Mouse (Mus musculus): ENCODE data around the gene Gpd2. TPM values are rescaled to one million over a fixed set of nuclear protein-coding genes. Genes with fewer than 3 reads are reported as not detected.

The Gpd2 gene
- polyA plus RNA-seq, 1 experiment from 2014 or later, result 17.0 TPM

- Histone ChIP-seq H3K4me1 (replicated peaks) (no peaks in the 10 kb centered on the region), H3K27me3 (no peaks in the 10 kb centered on the region), H3K27ac (no peak overlapping the region), H3K4me3 (replicated peaks) (no peak overlapping the region), H3K9ac (replicated peaks) (no peak overlapping the region), H3K9me3 (no peaks in the 10 kb centered on the region), H3K4me2 (no peak overlapping the region), H3K36me3 (no peaks in the 10 kb centered on the region)
- ATAC-seq (ENCODE audit: insufficient number of reproducible peaks, insufficient read depth, low FRiP score, low TSS enrichment, low read depth), result no peak
- WGBS, result 86% methylated on average over 13 of the region's 13 CpGs
These were observed 14.3 kb downstream of the Gpd2 start for GRCm38 (mm10) chr2:57251636-57252317.

- ATAC-seq (ENCODE audit: insufficient number of reproducible peaks, insufficient read depth, low FRiP score, low TSS enrichment, low read depth), result no peak
- H3K36me3 ChIP-seq, result no peaks in the 10 kb centered on the region
- no peak overlapping the region for H3K27ac ChIP-seq
- H3K9me3 ChIP-seq, result no peaks in the 10 kb centered on the region
- 86% methylated on average over 10 of the region's 10 CpGs for WGBS
- H3K27me3 ChIP-seq, result no peaks in the 10 kb centered on the region
- no peak overlapping the region for H3K4me2 ChIP-seq
- H3K4me3 ChIP-seq (replicated peaks), result no peak overlapping the region
- H3K4me1 ChIP-seq (replicated peaks), result no peaks in the 10 kb centered on the region
- H3K9ac ChIP-seq (replicated peaks), result no peak overlapping the region
These were observed 15.3 kb downstream of the Gpd2 start for GRCm38 (mm10) chr2:57252542-57253301.

- H3K27me3 ChIP-seq, result no peaks in the 10 kb centered on the region
- H3K4me1 ChIP-seq (replicated peaks), result no peaks in the 10 kb centered on the region
- ATAC-seq (ENCODE audit: insufficient number of reproducible peaks, insufficient read depth, low FRiP score, low TSS enrichment, low read depth), result no peak
- no peak overlapping the region for H3K27ac ChIP-seq
- 93% methylated on average over 4 of the region's 4 CpGs for WGBS
- H3K36me3 ChIP-seq, result no peaks in the 10 kb centered on the region
- H3K9ac ChIP-seq (replicated peaks), result no peak overlapping the region
- no peaks in the 10 kb centered on the region for H3K9me3 ChIP-seq
- H3K4me2 ChIP-seq, result no peak overlapping the region
- H3K4me3 ChIP-seq (replicated peaks), result no peak overlapping the region
These were observed 16.8 kb downstream of the Gpd2 start for GRCm38 (mm10) chr2:57254267-57254666.

GRCm38 (mm10) chr2:57255153-57255670, 17.8 kb downstream of the Gpd2 start:
- H3K36me3 ChIP-seq, result no peaks in the 10 kb centered on the region
- H3K4me3 ChIP-seq (replicated peaks), result no peak overlapping the region
- 77% methylated on average over 11 of the region's 11 CpGs for WGBS
- H3K27me3 ChIP-seq, result no peaks in the 10 kb centered on the region
- no peak overlapping the region for H3K9ac ChIP-seq (replicated peaks)
- no peak overlapping the region for H3K27ac ChIP-seq
- no peak overlapping the region for H3K4me2 ChIP-seq
- no peaks in the 10 kb centered on the region for H3K9me3 ChIP-seq
- no peaks in the 10 kb centered on the region for H3K4me1 ChIP-seq (replicated peaks)
- ATAC-seq (ENCODE audit: insufficient number of reproducible peaks, insufficient read depth, low FRiP score, low TSS enrichment, low read depth), result no peak

GRCm38 (mm10) chr2:57255836-57256235, 18.4 kb downstream of the Gpd2 start:
- no peak for ATAC-seq (ENCODE audit: insufficient number of reproducible peaks, insufficient read depth, low FRiP score, low TSS enrichment, low read depth)
- 0 out of 2 replicates have a peak, but pooled peaks cover 4% of the 10 kb centered on the region for H3K4me1 ChIP-seq (replicated peaks)
- no peak overlapping the region for H3K27ac ChIP-seq
- no peaks in the 10 kb centered on the region for H3K27me3 ChIP-seq
- 48% methylated on average over 3 of the region's 3 CpGs for WGBS
- no peak overlapping the region for H3K4me2 ChIP-seq
- H3K4me3 ChIP-seq (replicated peaks), result no peak overlapping the region
- no peaks in the 10 kb centered on the region for H3K9me3 ChIP-seq
- H3K9ac ChIP-seq (replicated peaks), result no peak overlapping the region
- H3K36me3 ChIP-seq, result no peaks in the 10 kb centered on the region

GRCm38 (mm10) chr2:57256459-57256858, 19.0 kb downstream of the Gpd2 start:
- Histone ChIP-seq H3K27me3 (no peaks in the 10 kb centered on the region), H3K9ac (replicated peaks) (no peak overlapping the region), H3K27ac (no peak overlapping the region), H3K36me3 (no peaks in the 10 kb centered on the region), H3K4me1 (replicated peaks) (0 out of 2 replicates have a peak, but pooled peaks cover 4% of the 10 kb centered on the region), H3K4me2 (no peak overlapping the region), H3K4me3 (replicated peaks) (no peak overlapping the region), H3K9me3 (no peaks in the 10 kb centered on the region)
- ATAC-seq (ENCODE audit: insufficient number of reproducible peaks, insufficient read depth, low FRiP score, low TSS enrichment, low read depth), result no peak
- 39% methylated on average over 6 of the region's 6 CpGs for WGBS

GRCm38 (mm10) chr2:57261286-57262077, 24.0 kb downstream of the Gpd2 start:
- Histone ChIP-seq H3K9me3 (no peaks in the 10 kb centered on the region), H3K4me3 (replicated peaks) (no peak overlapping the region), H3K27ac (no peak overlapping the region), H3K4me2 (no peak overlapping the region), H3K9ac (replicated peaks) (no peak overlapping the region), H3K27me3 (no peaks in the 10 kb centered on the region), H3K36me3 (no peaks in the 10 kb centered on the region), H3K4me1 (replicated peaks) (0 out of 2 replicates have a peak, but pooled peaks cover 4% of the 10 kb centered on the region)
- WGBS, result 89% methylated on average over 8 of the region's 8 CpGs
- no peak for ATAC-seq (ENCODE audit: insufficient number of reproducible peaks, insufficient read depth, low FRiP score, low TSS enrichment, low read depth)

GRCm38 (mm10) chr2:57263431-57263830, 26.0 kb downstream of the Gpd2 start:
- H3K9me3 ChIP-seq, result no peaks in the 10 kb centered on the region
- H3K4me2 ChIP-seq, result no peak overlapping the region
- 95% methylated on average over 1 of the region's 1 CpGs for WGBS
- no peak overlapping the region for H3K4me3 ChIP-seq (replicated peaks)
- 0 out of 2 replicates have a peak, but pooled peaks cover 4% of the 10 kb centered on the region for H3K4me1 ChIP-seq (replicated peaks)
- no peaks in the 10 kb centered on the region for H3K27me3 ChIP-seq
- H3K9ac ChIP-seq (replicated peaks), result no peak overlapping the region
- no peak for ATAC-seq (ENCODE audit: insufficient number of reproducible peaks, insufficient read depth, low FRiP score, low TSS enrichment, low read depth)
- no peaks in the 10 kb centered on the region for H3K36me3 ChIP-seq
- no peak overlapping the region for H3K27ac ChIP-seq

- 0 out of 2 replicates have a peak, but pooled peaks cover 4% of the 10 kb centered on the region for H3K36me3 ChIP-seq
- no peaks in the 10 kb centered on the region for H3K9me3 ChIP-seq
- WGBS, result 85% methylated on average over 7 of the region's 7 CpGs
- no peaks in the 10 kb centered on the region for H3K27me3 ChIP-seq
- no peak for ATAC-seq (ENCODE audit: insufficient number of reproducible peaks, insufficient read depth, low FRiP score, low TSS enrichment, low read depth)
- H3K4me1 ChIP-seq (replicated peaks), result 0 out of 2 replicates have a peak, but pooled peaks cover 4% of the 10 kb centered on the region
- H3K4me2 ChIP-seq, result no peak overlapping the region
- no peak overlapping the region for H3K9ac ChIP-seq (replicated peaks)
- no peak overlapping the region for H3K4me3 ChIP-seq (replicated peaks)
- H3K27ac ChIP-seq, result no peak overlapping the region
These were observed 27.5 kb downstream of the Gpd2 start for GRCm38 (mm10) chr2:57264912-57265311.

- WGBS, result 87% methylated on average over 4 of the region's 4 CpGs
- no peaks in the 10 kb centered on the region; the same call in 1 of the 2 replicates for H3K9me3 ChIP-seq
- H3K27me3 ChIP-seq, result no peaks in the 10 kb centered on the region
- no peak overlapping the region for H3K9ac ChIP-seq (replicated peaks)
- no peak overlapping the region for H3K27ac ChIP-seq
- ATAC-seq (ENCODE audit: insufficient number of reproducible peaks, insufficient read depth, low FRiP score, low TSS enrichment, low read depth), result no peak
- no peak overlapping the region for H3K4me3 ChIP-seq (replicated peaks)
- no peaks in the 10 kb centered on the region for H3K4me1 ChIP-seq (replicated peaks)
- H3K36me3 ChIP-seq, result 0 out of 2 replicates have a peak, but pooled peaks cover 4% of the 10 kb centered on the region
- no peak overlapping the region for H3K4me2 ChIP-seq
These were observed 29.4 kb downstream of the Gpd2 start for GRCm38 (mm10) chr2:57266679-57267393.
